Mouse (Mus musculus): ENCODE measurements around the gene Stk11ip.
A peak's percentile ranks its signal among the peaks of the same experiment; 100 is the strongest.

- TF ChIP-seq CTCF (IDR thresholded peaks at IDR 0.05) (peak; percentile 16; the same call in 1 of the 2 replicates), POLR2A (IDR thresholded peaks at IDR 0.05; ENCODE audit: insufficient read depth, low read depth, low read length) (no peak), EP300 (IDR thresholded peaks at IDR 0.05; ENCODE audit: insufficient read depth, low read depth, low read length) (no peak)
These were observed 9.2 kb downstream of the Stk11ip start for GRCm38 (mm10) chr1:75530546-75530945.
